In genomic region chr9:62373222-62374123, GRCm38 (mm10) we compare ENCODE assay signal across 8 mouse cellular contexts. TPM values are rescaled to one million over a fixed set of nuclear protein-coding genes. Genes with fewer than 3 reads are reported as not detected.
A peak's percentile ranks its signal among the peaks of the same experiment; 100 is the strongest.
DNase-seq lines count a peak whose midpoint lies in the region; ATAC-seq and TF ChIP-seq lines count a peak whose summit lies in the region.

No protein-coding gene starts in this region.

- TF ChIP-seq CTCF in intestine, postnatal 0 days (IDR thresholded peaks at IDR 0.05; ENCODE audit: low read depth): peak; percentile 90
- TF ChIP-seq CTCF in small intestine, adult 2 months (IDR thresholded peaks at IDR 0.05; ENCODE audit: extremely low read depth, insufficient read length, insufficient replicate concordance, low read depth, low read length): peak; percentile 97

- H3K36me3 ChIP-seq in intestine, postnatal 0 days (ENCODE audit: control insufficient read depth, insufficient read depth): peaks cover 23% of the 10 kb centered on the region
- H3K36me3 ChIP-seq in small intestine, adult 2 months (ENCODE audit: control insufficient read depth, insufficient read depth, low read length): peaks cover 29% of the 10 kb centered on the region

- 0 out of 2 replicates have a peak, but pooled peaks cover 8% of the 10 kb centered on the region for H3K4me1 ChIP-seq in intestine, postnatal 0 days (replicated peaks; ENCODE audit: control insufficient read depth, insufficient read depth, low read length)
- H3K4me1 ChIP-seq in small intestine, adult 2 months (ENCODE audit: control insufficient read depth, insufficient read depth, insufficient read length, low read length): peaks cover 18% of the 10 kb centered on the region

- DNase-seq in ovary, postnatal 14 days (ENCODE audit: low spot score): peak; percentile 65
- DNase-seq in ovary, adult 18-20 months (ENCODE audit: low spot score): no peak
- peak; percentile 88 for DNase-seq in adrenal gland, postnatal 25 days
- peak; percentile 57 to 63 for DNase-seq in gastrocnemius, adult 8-10 months (ENCODE audit: low spot score in 2 of 2)
- DNase-seq in lung, adult 18-20 months: peak; percentile 73 to 76

- TF ChIP-seq POLR2A in small intestine, adult 2 months (IDR thresholded peaks at IDR 0.05; ENCODE audit: low read depth, low read length): no peak

- no peak overlapping the region for H3K9ac ChIP-seq in intestine, postnatal 0 days (ENCODE audit: low read depth, low read length)

- H3K9me3 ChIP-seq in intestine, postnatal 0 days (ENCODE audit: control insufficient read depth): no peaks in the 10 kb centered on the region

- peak overlapping the region; percentile 18; the same call in 1 of the 2 replicates for H3K4me2 ChIP-seq in intestine, postnatal 0 days (replicated peaks; ENCODE audit: low read depth)

- H3K27ac ChIP-seq in intestine, postnatal 0 days (ENCODE audit: low read depth, low read length): peak overlapping the region; percentile 3; the same call in 1 of the 2 replicates
- H3K27ac ChIP-seq in small intestine, adult 2 months (ENCODE audit: insufficient read depth, low read depth, low read length): no peak overlapping the region

- H3K4me3 ChIP-seq in intestine, postnatal 0 days (ENCODE audit: low read depth, low read length): no peak overlapping the region
- no peak overlapping the region for H3K4me3 ChIP-seq in small intestine, adult 2 months (ENCODE audit: low read depth, low read length)

- 50% methylated on average over 18 of the region's 18 CpGs for WGBS in intestine, postnatal 0 days
- WGBS in small intestine, adult 2 months: 55% methylated on average over 18 of the region's 18 CpGs

- H3K27me3 ChIP-seq in intestine, postnatal 0 days (replicated peaks; ENCODE audit: control insufficient read depth, insufficient read depth, low read length): no peaks in the 10 kb centered on the region
- no peaks in the 10 kb centered on the region for H3K27me3 ChIP-seq in small intestine, adult 2 months (ENCODE audit: control insufficient read depth, insufficient read depth, low read length)

- 0 out of 2 replicates have a peak, but pooled peaks have one; percentile 6 for ATAC-seq in intestine, postnatal 0 days
- ATAC-seq in erythroid progenitor cell, adult 5-6 weeks (replicated peaks; ENCODE audit: low FRiP score, poor library complexity, severe bottlenecking): no peak; the same call in 1 of the 2 replicates

RNA-seq across cellular contexts. Expression of gene Anp32a, which starts 32.4 kb away (rescaled TPM):
- total RNA-seq in adrenal gland, postnatal 25 days (2021): 271 and 320 TPM in 2 replicates
- 10 to 100 TPM; 56.9 to 73.2 (median 69.1) TPM for total RNA-seq in gastrocnemius, adult 8-10 months (2022)
- polyA plus RNA-seq in intestine, postnatal 0 days (2015; fragmentation: Nextera tagmentation; extraction: Ambion mirVana): 53.6 and 57.4 TPM in 2 replicates
- 2.4 and 4.7 TPM in 2 replicates for polyA plus RNA-seq in small intestine, adult 2 months (2012; rRNA removed)
- total RNA-seq in erythroid progenitor cell, adult 5-6 weeks (2015; ENCODE audit: low replicate concordance): 114 and 141 TPM in 2 replicates
- 101 and 162 TPM in 2 replicates for total RNA-seq in erythroid progenitor cell, adult 5-6 weeks (2017; ENCODE audit: low replicate concordance)
